Mouse (Mus musculus): ENCODE results near the gene Atg16l1.

- no peak for TF ChIP-seq EP300 (IDR thresholded peaks at IDR 0.05; ENCODE audit: low read depth)
- TF ChIP-seq CTCF (IDR thresholded peaks at IDR 0.05; ENCODE audit: low read depth) = no peak
These were observed 14.8 kb downstream of the Atg16l1 start for GRCm38 (mm10) chr1:87770486-87770885.
